Mouse (Mus musculus) CH12.LX (cell line): ENCODE results near the gene P2ry1. TPM values are rescaled to one million over a fixed set of nuclear protein-coding genes. Genes with fewer than 3 reads are reported as not detected.

Experiments
- DNase-seq: peaks from one replicate; pipeline ENCODE4 v3.0.0-alpha.2; 2013; ENCODE audit errors: extremely low read depth
- H3K27ac ChIP-seq: 2 replicates; pipeline ENCODE4 v1.5.1; 2012; ENCODE audit warnings: low read depth, mild to moderate bottlenecking, control low read depth, moderate library complexity; ENCODE audit not compliant: insufficient read depth
- H3K27me3 ChIP-seq: replicated peaks from 2 replicates; pipeline ENCODE3; 2012; ENCODE audit warnings: inconsistent platforms
- H3K36me3 ChIP-seq, 2 experiments: replicated peaks in 1 of 2; 2 replicates each; pipeline versions ENCODE3 to v1.6.1; 2012; ENCODE audit warnings: inconsistent platforms in 1 of 2, low read length in 1 of 2, mild to moderate bottlenecking in 1 of 2, mixed read lengths in 1 of 2, moderate library complexity in 1 of 2; ENCODE audit not compliant: control insufficient read depth in 1 of 2, insufficient read depth in 1 of 2
- H3K4me1 ChIP-seq, 2 experiments: 2 replicates each; pipeline ENCODE4 v1.6.1; 2012; ENCODE audit warnings: inconsistent platforms in 1 of 2, moderate library complexity in 1 of 2; ENCODE audit not compliant: insufficient read depth in 2 of 2, control insufficient read depth in 1 of 2
- H3K4me2 ChIP-seq: 2 replicates; pipeline ENCODE4 v1.6.1; 2012; ENCODE audit warnings: low read depth, mild to moderate bottlenecking, control low read depth; ENCODE audit not compliant: poor library complexity, insufficient read depth, severe bottlenecking
- H3K4me3 ChIP-seq, 3 experiments: fragments of 150-350 bp in 1 of 3; sonication (generic) in 1 of 3; replicated peaks in 1 of 3; 2 replicates each; pipeline versions ENCODE3 to v1.5.1; 2011 to 2012; ENCODE audit warnings: low read depth in 2 of 3, low read length in 2 of 3, mild to moderate bottlenecking in 2 of 3, moderate library complexity in 2 of 3, control low read depth in 1 of 3, improper control_type of control experiment in 1 of 3, inconsistent platforms in 1 of 3, mixed read lengths in 1 of 3; ENCODE audit not compliant: poor library complexity in 1 of 3
- H3K79me2 ChIP-seq: replicated peaks from 2 replicates; pipeline ENCODE4 v1.6.1; 2012; ENCODE audit warnings: mild to moderate bottlenecking, moderate library complexity; ENCODE audit not compliant: control insufficient read depth, poor library complexity, insufficient read depth, severe bottlenecking; ENCODE audit errors: extremely low read depth
- H3K9ac ChIP-seq: 2 replicates; pipeline ENCODE4 v1.6.1; 2012; ENCODE audit warnings: low read depth, mild to moderate bottlenecking, control low read depth, moderate library complexity; ENCODE audit not compliant: insufficient read depth
- H3K9me3 ChIP-seq: replicated peaks from 2 replicates; pipeline ENCODE3; 2012; ENCODE audit warnings: low read length, inconsistent platforms, mixed read lengths
- CTCF ChIP-seq, 2 experiments: IDR thresholded peaks in 1 of 2; conservative IDR thresholded peaks in 1 of 2; 2 replicates each; pipeline ENCODE4 v1.5.1; 2011 to 2012; ENCODE audit warnings: low read depth in 2 of 2, low read length in 2 of 2, improper control_type of control experiment in 1 of 2, inconsistent platforms in 1 of 2, mild to moderate bottlenecking in 1 of 2, moderate library complexity in 1 of 2
- ELF1 ChIP-seq: IDR thresholded peaks from 2 replicates; pipeline ENCODE4 v1.6.1; 2014; ENCODE audit warnings: low read depth, mild to moderate bottlenecking, inconsistent platforms, low read length, improper control_type of control experiment
- ETS1 ChIP-seq: conservative IDR thresholded peaks from 2 replicates; pipeline ENCODE4 v1.6.1; 2012; ENCODE audit warnings: low read depth, mild to moderate bottlenecking, inconsistent platforms, low read length, improper control_type of control experiment, moderate library complexity
- HCFC1 ChIP-seq: IDR thresholded peaks from 2 replicates; pipeline ENCODE4 v1.6.1; 2012; ENCODE audit warnings: low read depth, mild to moderate bottlenecking, inconsistent platforms, low read length, improper control_type of control experiment
- JUN ChIP-seq: IDR thresholded peaks from 2 replicates; pipeline ENCODE4 v1.6.1; 2011; ENCODE audit warnings: low read depth, mild to moderate bottlenecking, low read length, improper control_type of control experiment, moderate library complexity; ENCODE audit not compliant: insufficient read depth
- MAZ ChIP-seq: IDR thresholded peaks from 2 replicates; pipeline ENCODE4 v1.6.1; 2012; ENCODE audit warnings: low read depth, mild to moderate bottlenecking, inconsistent platforms, low read length, improper control_type of control experiment, moderate library complexity
- MEF2A ChIP-seq: IDR thresholded peaks from 2 replicates; pipeline ENCODE4 v1.6.1; 2014; ENCODE audit warnings: low read depth, mild to moderate bottlenecking, inconsistent platforms, low read length, improper control_type of control experiment, borderline replicate concordance
- NELFE ChIP-seq: IDR thresholded peaks from 2 replicates; pipeline ENCODE4 v1.6.1; 2011; ENCODE audit warnings: low read depth, low read length, improper control_type of control experiment
- PAX5 ChIP-seq: IDR thresholded peaks from 2 replicates; pipeline ENCODE4 v1.6.1; 2012; ENCODE audit warnings: low read length, inconsistent platforms, mixed read lengths
- POLR2A ChIP-seq: IDR thresholded peaks from 2 replicates; pipeline ENCODE4 v1.6.1; 2011; ENCODE audit warnings: low read depth, mild to moderate bottlenecking, improper control_type of control experiment, low read length
- RAD21 ChIP-seq: IDR thresholded peaks from 2 replicates; pipeline ENCODE4 v1.6.1; 2011; ENCODE audit warnings: low read depth, mild to moderate bottlenecking, low read length, improper control_type of control experiment, moderate library complexity
- SMC3 ChIP-seq: IDR thresholded peaks from 2 replicates; pipeline ENCODE4 v1.6.1; 2011; ENCODE audit warnings: low read depth, low read length, improper control_type of control experiment
- TCF12 ChIP-seq: IDR thresholded peaks from 2 replicates; pipeline ENCODE4 v1.6.1; 2014; ENCODE audit warnings: low read depth, mild to moderate bottlenecking, inconsistent platforms, low read length, improper control_type of control experiment
- USF1 ChIP-seq: IDR thresholded peaks from 2 replicates; pipeline ENCODE4 v1.6.1; 2014; ENCODE audit warnings: low read depth, mild to moderate bottlenecking, inconsistent platforms, low read length, improper control_type of control experiment
- USF2 ChIP-seq: conservative IDR thresholded peaks from 2 replicates; pipeline ENCODE4 v1.6.1; 2011; ENCODE audit warnings: low read depth, low read length, improper control_type of control experiment
- ZC3H11A ChIP-seq: IDR thresholded peaks from 2 replicates; pipeline ENCODE4 v1.6.1; 2012; ENCODE audit warnings: low read depth, mild to moderate bottlenecking, inconsistent platforms, low read length, improper control_type of control experiment
- ZMIZ1 ChIP-seq: IDR thresholded peaks from 2 replicates; pipeline ENCODE4 v1.6.1; 2012; ENCODE audit warnings: low read depth, mild to moderate bottlenecking, inconsistent platforms, low read length, improper control_type of control experiment
- ZNF384 ChIP-seq: IDR thresholded peaks from 2 replicates; pipeline ENCODE4 v1.6.1; 2012; ENCODE audit warnings: low read depth, low read length, improper control_type of control experiment, inconsistent platforms
- dilution Hi-C: fragments of 300-500 bp; cut with MboI; formaldehyde crosslinking; loops from 2 replicates; pipeline ENCODE4 v1.14.3; 2020; ENCODE audit warnings: low sequenced_read_pairs; ENCODE audit not compliant: extremely low pct_unique_long_range_greater_than_20kb, extremely low pct_ligation_motif_present
- in situ Hi-C: fragments of 300-500 bp; cut with MboI; formaldehyde crosslinking; loops from 3 replicates; pipeline ENCODE4 v1.14.3; 2019; ENCODE audit warnings: low sequenced_read_pairs, low pct_ligation_motif_present, low pct_unique_long_range_greater_than_20kb, mixed read lengths
- polyA plus RNA-seq: library from polyadenylated mRNA; unstranded; fragments of >175 nt; gene quantifications from 2 replicates; pipeline ENCODE4 v1.2.1, GENCODE M21; 2012; ENCODE audit warnings: low read depth; ENCODE audit not compliant: insufficient read length
- total RNA-seq, 2 experiments: library from RNA; depleted of rRNA; stranded (reverse); fragments of 300-350 nt in 1 of 2; fragments of >200 nt in 1 of 2; gene quantifications; 2 replicates each; pipeline ENCODE4 v1.2.3; 2012 to 2014

The P2ry1 gene
- total and polyA plus RNA-seq, 3 experiments: not detected

DNA sequence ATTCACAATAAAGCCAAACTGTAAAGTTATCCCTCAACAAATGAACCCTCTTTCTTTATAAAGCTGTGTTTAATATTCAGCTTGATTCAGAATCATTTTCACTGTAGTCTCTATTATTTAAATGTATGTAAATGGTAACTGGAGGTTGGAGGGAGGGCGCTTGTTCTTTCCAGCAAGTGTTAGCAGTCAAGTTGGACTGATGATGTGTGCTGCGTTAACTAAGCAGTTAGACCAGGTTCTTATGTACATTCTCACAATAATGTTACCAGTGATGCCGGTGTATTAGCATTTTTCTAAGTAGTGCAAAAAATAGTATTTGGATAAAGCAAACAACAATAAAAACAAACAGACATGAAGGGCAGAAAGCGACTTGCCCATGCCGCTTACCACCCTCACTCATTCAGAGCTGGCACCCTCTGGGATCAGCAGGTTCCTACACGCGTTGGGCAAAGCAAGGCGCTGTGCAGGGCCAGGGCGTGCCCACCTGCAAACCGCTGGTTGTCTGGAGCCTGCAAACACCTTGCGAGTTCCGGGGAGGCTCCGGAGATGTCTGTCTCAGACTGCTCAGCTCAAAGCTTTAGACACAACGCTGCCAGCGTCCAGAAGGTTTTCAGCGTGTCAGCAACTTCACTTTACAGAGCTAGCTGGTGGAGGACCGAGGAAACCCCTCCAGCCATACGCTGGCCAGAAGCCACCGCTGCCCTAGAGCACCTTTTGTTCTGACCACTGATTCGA, 576 bp upstream of the P2ry1 start:
- in situ Hi-C loops: no loop called here

DNA sequence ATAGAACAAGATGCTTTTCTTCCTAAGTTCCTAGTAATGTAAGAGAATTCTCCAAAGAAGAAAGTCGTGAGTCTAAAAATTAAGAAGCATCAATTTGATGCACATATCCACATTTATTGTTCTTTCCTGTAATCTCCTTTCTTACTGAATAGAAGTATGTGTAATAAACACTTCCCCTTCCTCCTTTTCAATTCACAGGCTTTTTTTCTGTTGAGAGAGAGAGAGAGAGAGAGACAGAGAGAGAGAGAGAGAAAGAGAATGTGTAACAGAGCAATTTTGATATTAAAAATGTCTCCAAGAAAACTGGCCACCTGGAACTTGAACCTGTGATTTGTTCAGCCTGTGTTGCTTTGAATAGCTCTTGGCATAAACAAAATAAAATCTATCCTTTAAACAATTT, 2.0 kb downstream of the P2ry1 start:
- no peak for DNase-seq
- Histone ChIP-seq H3K4me2 (no peak overlapping the region), H3K9ac (no peak overlapping the region), H3K36me3 (no peaks in the 10 kb centered on the region), H3K4me1 (no peaks in the 10 kb centered on the region), H3K9me3 (peaks cover 14% of the 10 kb centered on the region), H3K79me2 (no peaks in the 10 kb centered on the region), H3K27me3 (no peaks in the 10 kb centered on the region), H3K27ac (no peak overlapping the region), H3K4me3 (no peak overlapping the region)
- in situ Hi-C loops (no loop called here), dilution Hi-C loops (no loop called here)
- TF ChIP-seq ZNF384 (no peak), HCFC1 (no peak), PAX5 (no peak), USF2 (no peak), USF1 (no peak), ZMIZ1 (no peak), NELFE (no peak), MEF2A (no peak), SMC3 (no peak), ETS1 (no peak), JUN (no peak), TCF12 (no peak), ELF1 (no peak), ZC3H11A (no peak), MAZ (no peak)

More for the DNA sequence above, 576 bp upstream of the P2ry1 start:
- Histone ChIP-seq H3K9ac (no peak overlapping the region), H3K79me2 (no peaks in the 10 kb centered on the region), H3K36me3 (no peaks in the 10 kb centered on the region), H3K27ac (no peak overlapping the region), H3K27me3 (no peaks in the 10 kb centered on the region), H3K4me3 (no peak overlapping the region), H3K4me2 (no peak overlapping the region), H3K4me1 (no peaks in the 10 kb centered on the region), H3K9me3 (peaks cover 14% of the 10 kb centered on the region)
- dilution Hi-C loops: no loop called here
- TF ChIP-seq CTCF (conservative IDR thresholded peaks at IDR 0.05 in 1 of 2, IDR thresholded peaks at IDR 0.05 in 1 of 2; ENCODE audit: low read depth in 2 of 2, low read length in 2 of 2) (no peak), POLR2A (no peak), RAD21 (no peak)
- no peak for DNase-seq
